Mouse (Mus musculus): Measurements from ENCODE around the gene Numa1. TPM values are rescaled to one million over a fixed set of nuclear protein-coding genes. Genes with fewer than 3 reads are reported as not detected.
"Not testable (repeated sequence)": the region's sequence is repeated elsewhere in the genome, so short reads cannot be mapped to it uniquely, and the experiment has no call there.

The Numa1 gene
- polyA plus RNA-seq, 1 experiment = 160 TPM

DNA sequence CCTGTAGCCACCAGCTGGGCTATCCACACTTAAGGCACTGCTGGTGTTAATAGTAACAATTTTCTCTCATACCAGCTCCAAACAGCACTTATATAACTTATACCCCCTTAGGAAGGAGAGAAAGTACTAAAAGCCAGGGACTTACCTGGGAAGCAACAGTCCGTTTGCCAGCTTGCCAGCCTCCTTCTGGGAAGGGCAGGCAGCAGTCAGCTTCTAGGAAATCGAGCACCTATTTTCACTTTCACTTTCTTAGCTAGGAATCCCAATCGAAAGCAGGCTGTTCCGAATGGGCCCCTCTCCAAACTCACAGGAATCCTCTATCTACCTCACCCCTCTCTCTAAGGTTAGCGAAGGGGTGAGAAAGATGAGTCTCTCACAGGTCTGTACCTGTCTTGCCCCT lies 83.5 kb downstream of the Numa1 start:
- Histone ChIP-seq H3K27me3 (ENCODE audit: control insufficient read depth, insufficient read depth, low read length, poor library complexity, severe bottlenecking) (no peaks in the 10 kb centered on the region), H3K27ac (ENCODE audit: insufficient read depth, low read length) (no peak overlapping the region), H3K9ac (ENCODE audit: low read depth, poor library complexity, severe bottlenecking) (no peak overlapping the region), H3K9me3 (replicated peaks; ENCODE audit: control insufficient read depth, insufficient read depth, low read length, poor library complexity, severe bottlenecking) (no peaks in the 10 kb centered on the region), H3K36me3 (ENCODE audit: control insufficient read depth, insufficient read depth, low read length, poor library complexity, severe bottlenecking) (peaks cover 36% of the 10 kb centered on the region), H3K4me3 (ENCODE audit: low read depth, low read length) (no peak overlapping the region), H3K4me1 (ENCODE audit: control insufficient read depth, insufficient read depth, low read length) (no peaks in the 10 kb centered on the region)
- TF ChIP-seq EP300 (IDR thresholded peaks at IDR 0.05; ENCODE audit: insufficient read depth, low read depth, low read length) (no peak), CTCF (IDR thresholded peaks at IDR 0.05; ENCODE audit: low read depth, low read length) (no peak), POLR2A (IDR thresholded peaks at IDR 0.05; ENCODE audit: insufficient read depth, low read length) (no peak)

- Histone ChIP-seq H3K9me3 (replicated peaks; ENCODE audit: control insufficient read depth, insufficient read depth, low read length, poor library complexity, severe bottlenecking) (no peaks in the 10 kb centered on the region), H3K27me3 (ENCODE audit: control insufficient read depth, insufficient read depth, low read length, poor library complexity, severe bottlenecking) (no peaks in the 10 kb centered on the region), H3K36me3 (ENCODE audit: control insufficient read depth, insufficient read depth, low read length, poor library complexity, severe bottlenecking) (peaks cover 31% of the 10 kb centered on the region), H3K9ac (ENCODE audit: low read depth, poor library complexity, severe bottlenecking) (no peak overlapping the region), H3K4me1 (ENCODE audit: control insufficient read depth, insufficient read depth, low read length) (no peaks in the 10 kb centered on the region), H3K27ac (ENCODE audit: insufficient read depth, low read length) (no peak overlapping the region), H3K4me3 (ENCODE audit: low read depth, low read length) (no peak overlapping the region)
- no peak for TF ChIP-seq POLR2A (IDR thresholded peaks at IDR 0.05; ENCODE audit: insufficient read depth, low read length)
- TF ChIP-seq EP300 (IDR thresholded peaks at IDR 0.05; ENCODE audit: insufficient read depth, low read depth, low read length) = no peak
- no peak for TF ChIP-seq CTCF (IDR thresholded peaks at IDR 0.05; ENCODE audit: low read depth, low read length)
These were observed 84.1 kb downstream of the Numa1 start for GRCm38 (mm10) chr7:102018034-102018433.

GRCm38 (mm10) chr7:102018590-102018989 lies 84.7 kb downstream of the Numa1 start, which contains the start of gene Il18bp:
Gene Il18bp (minus strand): TSS chr7:102018690.
- Histone ChIP-seq H3K27ac (ENCODE audit: insufficient read depth, low read length) (no peak within 1 kb of the TSS), H3K4me3 (ENCODE audit: low read depth, low read length) (no peak within 1 kb of the TSS), H3K4me1 (ENCODE audit: control insufficient read depth, insufficient read depth, low read length) (no peaks in the 10 kb centered on the region), H3K9ac (ENCODE audit: low read depth, poor library complexity, severe bottlenecking) (no peak within 1 kb of the TSS), H3K36me3 (ENCODE audit: control insufficient read depth, insufficient read depth, low read length, poor library complexity, severe bottlenecking) (peaks cover 25% of the 10 kb centered on the region), H3K9me3 (replicated peaks; ENCODE audit: control insufficient read depth, insufficient read depth, low read length, poor library complexity, severe bottlenecking) (no peaks in the 10 kb centered on the region), H3K27me3 (ENCODE audit: control insufficient read depth, insufficient read depth, low read length, poor library complexity, severe bottlenecking) (no peaks in the 10 kb centered on the region)
- TF ChIP-seq EP300 (IDR thresholded peaks at IDR 0.05; ENCODE audit: insufficient read depth, low read depth, low read length) = no peak
- TF ChIP-seq POLR2A (IDR thresholded peaks at IDR 0.05; ENCODE audit: insufficient read depth, low read length) = no peak
- no peak for TF ChIP-seq CTCF (IDR thresholded peaks at IDR 0.05; ENCODE audit: low read depth, low read length)

DNA sequence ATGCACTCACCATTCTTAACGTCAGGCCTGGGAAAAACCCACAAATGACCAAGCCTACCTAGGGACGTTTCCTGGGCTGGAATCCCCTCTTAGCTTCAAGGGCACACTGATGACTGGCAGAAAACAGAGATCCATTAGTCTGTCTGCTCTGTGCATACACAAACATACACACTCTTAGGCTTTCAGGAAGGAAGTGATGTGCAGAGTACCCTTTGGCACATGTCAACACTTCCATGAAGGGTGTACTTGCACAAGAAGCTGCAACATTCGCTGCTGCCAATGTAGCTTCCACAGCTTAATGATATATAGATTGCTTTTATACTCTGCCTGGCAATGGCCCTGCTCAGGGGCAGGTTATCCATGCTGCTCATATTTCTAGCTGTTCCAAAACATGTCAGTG lies 85.5 kb downstream of the Numa1 start:
- Histone ChIP-seq H3K4me3 (ENCODE audit: low read depth, low read length) (no peak overlapping the region), H3K9me3 (replicated peaks; ENCODE audit: control insufficient read depth, insufficient read depth, low read length, poor library complexity, severe bottlenecking) (no peaks in the 10 kb centered on the region), H3K9ac (ENCODE audit: low read depth, poor library complexity, severe bottlenecking) (no peak overlapping the region), H3K27me3 (ENCODE audit: control insufficient read depth, insufficient read depth, low read length, poor library complexity, severe bottlenecking) (no peaks in the 10 kb centered on the region), H3K36me3 (ENCODE audit: control insufficient read depth, insufficient read depth, low read length, poor library complexity, severe bottlenecking) (peaks cover 19% of the 10 kb centered on the region), H3K27ac (ENCODE audit: insufficient read depth, low read length) (no peak overlapping the region), H3K4me1 (ENCODE audit: control insufficient read depth, insufficient read depth, low read length) (no peaks in the 10 kb centered on the region)
- TF ChIP-seq POLR2A (IDR thresholded peaks at IDR 0.05; ENCODE audit: insufficient read depth, low read length) (no peak), CTCF (IDR thresholded peaks at IDR 0.05; ENCODE audit: low read depth, low read length) (no peak), EP300 (IDR thresholded peaks at IDR 0.05; ENCODE audit: insufficient read depth, low read depth, low read length) (no peak)

GRCm38 (mm10) chr7:102020934-102021333 lies 87.0 kb downstream of the Numa1 start:
- not testable (repeated sequence) for H3K27me3 ChIP-seq (ENCODE audit: control insufficient read depth, insufficient read depth, low read length, poor library complexity, severe bottlenecking); H3K9me3 ChIP-seq (replicated peaks; ENCODE audit: control insufficient read depth, insufficient read depth, low read length, poor library complexity, severe bottlenecking); H3K9ac ChIP-seq (ENCODE audit: low read depth, poor library complexity, severe bottlenecking); H3K4me1 ChIP-seq (ENCODE audit: control insufficient read depth, insufficient read depth, low read length); H3K4me3 ChIP-seq (ENCODE audit: low read depth, low read length); H3K27ac ChIP-seq (ENCODE audit: insufficient read depth, low read length)
- H3K36me3 ChIP-seq (ENCODE audit: control insufficient read depth, insufficient read depth, low read length, poor library complexity, severe bottlenecking) = peaks cover 12% of the 10 kb centered on the region

DNA sequence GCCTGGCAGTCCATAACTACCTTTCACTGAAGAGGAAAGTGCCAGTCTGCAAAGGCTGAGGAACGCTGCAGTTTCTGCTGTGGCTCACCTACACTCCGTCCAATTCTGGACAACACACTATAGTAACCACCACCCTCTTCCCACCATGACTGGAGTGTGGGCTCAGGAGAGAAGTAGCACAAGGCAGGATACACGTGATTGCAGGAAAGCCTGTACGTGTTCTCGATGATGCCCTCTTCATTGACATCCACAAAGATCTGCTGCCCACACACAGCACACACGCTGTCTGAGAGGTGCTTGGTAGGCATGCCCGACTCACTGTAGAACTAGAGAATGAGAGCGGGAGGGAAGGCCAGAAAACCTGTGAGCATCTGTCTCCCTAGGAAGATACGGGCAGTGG lies 89.9 kb downstream of the Numa1 start:
- TF ChIP-seq EP300 (IDR thresholded peaks at IDR 0.05; ENCODE audit: insufficient read depth, low read depth, low read length) = no peak
- no peak for TF ChIP-seq CTCF (IDR thresholded peaks at IDR 0.05; ENCODE audit: low read depth, low read length)
- no peak for TF ChIP-seq POLR2A (IDR thresholded peaks at IDR 0.05; ENCODE audit: insufficient read depth, low read length)
- Histone ChIP-seq H3K4me3 (ENCODE audit: low read depth, low read length) (no peak overlapping the region), H3K9ac (ENCODE audit: low read depth, poor library complexity, severe bottlenecking) (no peak overlapping the region), H3K36me3 (ENCODE audit: control insufficient read depth, insufficient read depth, low read length, poor library complexity, severe bottlenecking) (peaks cover 20% of the 10 kb centered on the region; the same call in 1 of the 2 replicates), H3K9me3 (replicated peaks; ENCODE audit: control insufficient read depth, insufficient read depth, low read length, poor library complexity, severe bottlenecking) (no peaks in the 10 kb centered on the region), H3K27me3 (ENCODE audit: control insufficient read depth, insufficient read depth, low read length, poor library complexity, severe bottlenecking) (no peaks in the 10 kb centered on the region), H3K27ac (ENCODE audit: insufficient read depth, low read length) (no peak overlapping the region), H3K4me1 (ENCODE audit: control insufficient read depth, insufficient read depth, low read length) (no peaks in the 10 kb centered on the region)
